Mouse (Mus musculus) kidney, embryonic 15.5 days (tissue): ENCODE measurements around the gene U2af2. TPM values are rescaled to one million over a fixed set of nuclear protein-coding genes. Genes with fewer than 3 reads are reported as not detected.
A peak's percentile ranks its signal among the peaks of the same experiment; 100 is the strongest.

Source experiments
- ATAC-seq: fragments of 200-750 bp; cut with Nextera tagmentation; replicated peaks from 2 replicates; pipeline ENCODE4 v1.8.0; 2017; ENCODE audit warnings: moderate TSS enrichment; ENCODE audit not compliant: low FRiP score
- H3K27ac ChIP-seq: fragments of 300-500 bp; sonication (generic); 2 replicates; pipeline ENCODE4 v1.5.1; 2015; ENCODE audit warnings: mild to moderate bottlenecking, inconsistent platforms
- H3K27me3 ChIP-seq: fragments of 300-500 bp; sonication (generic); 2 replicates; pipeline ENCODE4 v1.6.1; 2015; ENCODE audit warnings: inconsistent platforms
- H3K36me3 ChIP-seq: fragments of 300-500 bp; sonication (generic); 2 replicates; pipeline ENCODE4 v1.6.1; 2015; ENCODE audit warnings: inconsistent platforms
- H3K4me1 ChIP-seq: fragments of 300-500 bp; sonication (generic); 2 replicates; pipeline ENCODE4 v1.6.1; 2015; ENCODE audit warnings: inconsistent platforms
- H3K4me2 ChIP-seq: fragments of 300-500 bp; sonication (generic); 2 replicates; pipeline ENCODE4 v1.6.1; 2015; ENCODE audit warnings: moderate library complexity, mild to moderate bottlenecking, inconsistent platforms
- H3K4me3 ChIP-seq: fragments of 300-500 bp; sonication (generic); replicated peaks from 2 replicates; pipeline ENCODE4 v1.5.1; 2015; ENCODE audit warnings: mild to moderate bottlenecking, inconsistent platforms
- H3K9ac ChIP-seq: fragments of 300-500 bp; sonication (generic); 2 replicates; pipeline ENCODE4 v1.6.1; 2015; ENCODE audit warnings: mild to moderate bottlenecking, inconsistent platforms
- H3K9me3 ChIP-seq: fragments of 300-500 bp; sonication (generic); replicated peaks from 2 replicates; pipeline ENCODE4 v1.6.1; 2016; ENCODE audit warnings: inconsistent platforms
- WGBS: fragments of 180-500 bp; shearing (Covaris S2); methylation state at CpG from one replicate; pipeline ENCODE4 v1.1.7; 2015; ENCODE audit warnings: mixed read lengths; 5-methylcytosine and 5-hydroxymethylcytosine counted together
- polyA plus RNA-seq: library from polyadenylated mRNA; unstranded; fragments of >200 nt; fragmentation: Nextera tagmentation; extraction: Ambion mirVana; gene quantifications from 2 replicates; pipeline ENCODE4 v1.2.1, GENCODE M21; 2015

The U2af2 gene
- polyA plus RNA-seq, 1 experiment from 2014 or later, result 145 TPM

DNA sequence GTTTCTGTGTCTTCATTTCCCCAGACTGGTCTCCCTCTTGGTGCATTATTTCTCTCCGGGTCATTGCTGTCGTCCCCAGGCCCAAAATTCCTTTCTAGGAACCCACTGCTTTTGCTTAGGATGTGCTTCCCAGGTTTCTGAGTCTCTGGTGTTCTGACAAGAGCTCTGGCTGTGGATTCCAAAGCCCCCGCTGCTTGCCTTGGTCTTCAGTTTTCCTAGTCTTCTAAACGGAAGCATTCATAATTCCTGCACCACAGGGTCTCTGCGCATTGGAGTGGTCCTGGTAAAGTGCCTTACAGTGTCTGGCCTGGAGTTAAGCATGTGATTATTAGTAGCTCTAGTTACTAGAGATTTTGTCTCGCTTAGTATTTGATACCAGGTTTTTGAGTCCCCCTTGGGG lies 18.9 kb downstream of the U2af2 start:
- Histone ChIP-seq H3K4me1 (peaks cover 24% of the 10 kb centered on the region), H3K9me3 (no peaks in the 10 kb centered on the region), H3K4me2 (peak overlapping the region; percentile 76), H3K9ac (peak overlapping the region; percentile 98), H3K27me3 (no peaks in the 10 kb centered on the region), H3K27ac (peak overlapping the region; percentile 96), H3K36me3 (peaks cover 69% of the 10 kb centered on the region), H3K4me3 (peak overlapping the region; percentile 99)
- ATAC-seq, result no peak
- 16% methylated on average over 6 of the region's 6 CpGs for WGBS

DNA sequence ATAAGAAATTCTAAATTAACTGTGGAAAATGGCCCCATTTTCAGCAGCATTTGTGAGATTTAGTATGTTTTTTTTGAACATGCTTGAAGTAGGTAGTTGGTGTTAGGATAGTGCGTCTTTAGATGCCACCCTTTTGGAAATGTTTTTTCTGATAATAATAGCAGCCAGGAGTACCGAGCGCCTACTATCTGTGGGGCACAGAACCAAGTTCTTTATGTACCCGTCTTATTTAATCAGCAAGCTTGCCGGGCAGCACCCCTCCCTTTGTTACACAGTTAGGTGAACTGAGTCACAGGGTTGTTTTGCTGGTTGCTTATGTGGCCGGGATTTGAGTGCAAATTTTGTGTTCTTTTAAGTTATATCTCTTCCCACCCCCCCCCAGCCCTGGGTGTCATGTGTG lies 19.3 kb downstream of the U2af2 start:
- H3K4me3 ChIP-seq, result peak overlapping the region; percentile 99
- H3K4me2 ChIP-seq, result peak overlapping the region; percentile 76
- peak overlapping the region; percentile 98 for H3K9ac ChIP-seq
- 67% methylated on average over 6 of the region's 6 CpGs for WGBS
- peaks cover 24% of the 10 kb centered on the region for H3K4me1 ChIP-seq
- no peaks in the 10 kb centered on the region for H3K27me3 ChIP-seq
- H3K27ac ChIP-seq, result 0 out of 2 replicates have a peak overlapping the region, but pooled peaks have one; percentile 96
- ATAC-seq, result no peak
- no peaks in the 10 kb centered on the region for H3K9me3 ChIP-seq
- peaks cover 70% of the 10 kb centered on the region for H3K36me3 ChIP-seq

DNA sequence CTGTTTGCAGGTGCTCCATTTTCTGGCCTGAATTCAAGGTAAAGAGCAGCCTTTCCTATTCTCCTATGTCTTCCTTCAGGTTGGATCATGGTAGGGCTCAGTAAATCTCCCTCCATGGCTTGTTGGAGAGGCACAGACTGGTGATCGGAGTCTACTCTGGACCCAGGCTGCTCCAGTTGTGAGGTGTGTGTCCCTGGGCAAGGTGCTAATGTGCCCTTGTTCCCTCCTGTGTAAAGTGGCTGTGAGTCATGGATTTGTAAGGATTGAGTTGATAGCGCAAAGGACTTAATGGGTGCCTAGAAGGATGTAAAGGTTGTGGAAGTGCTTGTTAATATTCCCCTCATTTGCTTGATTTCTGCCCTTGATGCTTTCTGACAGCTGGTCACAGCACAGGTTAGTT lies 20.0 kb downstream of the U2af2 start:
- H3K4me1 ChIP-seq, result peaks cover 26% of the 10 kb centered on the region

DNA sequence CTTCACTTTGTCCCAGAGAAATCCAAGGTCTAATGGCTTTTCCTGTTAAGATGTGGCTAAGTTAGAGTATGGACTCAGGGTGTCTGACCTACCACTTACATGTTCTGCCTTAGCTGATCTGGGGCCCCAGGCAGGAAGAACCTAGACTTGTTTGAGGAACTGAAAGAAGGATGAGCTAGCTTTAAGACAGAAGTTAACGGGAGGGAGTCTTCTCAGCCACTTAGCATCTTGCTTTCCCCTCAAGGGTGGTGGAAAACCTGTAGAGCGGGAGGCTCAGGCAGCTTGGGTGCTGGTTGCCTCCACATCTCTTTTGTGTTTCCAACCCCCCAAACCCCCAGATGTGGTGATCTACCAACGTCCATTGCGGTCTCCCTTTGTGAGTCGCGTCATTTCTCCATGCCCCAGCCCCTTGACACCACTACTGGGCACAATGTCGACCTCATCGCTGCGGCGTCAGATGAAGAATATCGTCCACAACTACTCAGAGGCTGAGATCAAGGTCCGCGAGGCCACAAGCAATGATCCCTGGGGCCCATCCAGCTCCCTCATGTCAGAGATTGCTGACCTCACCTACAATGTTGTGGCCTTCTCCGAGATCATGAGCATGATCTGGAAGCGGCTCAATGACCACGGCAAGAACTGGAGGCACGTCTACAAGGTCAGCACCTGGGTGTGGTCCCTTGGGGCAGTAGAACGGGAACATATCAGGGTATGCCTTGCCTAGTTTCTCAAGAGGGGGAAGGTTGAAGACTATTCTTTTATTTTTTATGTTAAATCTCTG lies 21.6 kb downstream of the U2af2 start:
- 88% methylated on average over 18 of the region's 18 CpGs for WGBS
- no peak for ATAC-seq
- Histone ChIP-seq H3K36me3 (peaks cover 61% of the 10 kb centered on the region), H3K4me1 (peaks cover 30% of the 10 kb centered on the region), H3K4me2 (no peak overlapping the region), H3K9me3 (no peaks in the 10 kb centered on the region), H3K9ac (no peak overlapping the region), H3K4me3 (no peak overlapping the region), H3K27ac (no peak overlapping the region), H3K27me3 (no peaks in the 10 kb centered on the region)

More for the DNA sequence above, 20.0 kb downstream of the U2af2 start:
- no peak overlapping the region for H3K9ac ChIP-seq
- peak overlapping the region; percentile 76; the same call in 1 of the 2 replicates for H3K4me2 ChIP-seq
- no peaks in the 10 kb centered on the region for H3K9me3 ChIP-seq
- H3K36me3 ChIP-seq, result peaks cover 67% of the 10 kb centered on the region
- no peak overlapping the region for H3K4me3 ChIP-seq
- H3K27me3 ChIP-seq, result no peaks in the 10 kb centered on the region
- ATAC-seq, result no peak
- 96% methylated on average over 2 of the region's 2 CpGs for WGBS
- H3K27ac ChIP-seq, result no peak overlapping the region

DNA sequence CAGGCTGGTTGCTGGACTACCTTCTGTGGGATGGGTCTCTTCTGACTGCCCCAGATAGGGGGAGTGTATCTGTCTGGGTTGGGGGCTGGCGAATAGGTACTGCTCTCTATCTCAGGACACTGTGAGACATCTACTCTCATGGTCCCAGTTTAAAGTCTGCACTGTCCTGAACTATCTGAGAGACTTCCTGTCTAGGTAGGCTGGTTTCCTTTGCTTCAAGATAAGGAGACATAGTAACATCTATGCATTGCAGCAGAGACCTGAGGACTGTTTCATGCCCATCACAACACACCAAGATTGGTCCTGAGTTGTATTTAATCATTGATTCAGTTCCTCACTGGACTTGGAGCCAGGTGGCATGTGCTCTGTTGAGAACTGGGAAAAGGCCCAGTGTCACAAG lies 23.6 kb downstream of the U2af2 start:
- ATAC-seq, result no peak
- H3K27me3 ChIP-seq, result no peaks in the 10 kb centered on the region
- no peaks in the 10 kb centered on the region for H3K9me3 ChIP-seq
- H3K9ac ChIP-seq, result no peak overlapping the region
- H3K27ac ChIP-seq, result no peak overlapping the region
- no peak overlapping the region for H3K4me2 ChIP-seq
- 94% methylated on average over 1 of the region's 1 CpGs for WGBS
- no peak overlapping the region for H3K4me3 ChIP-seq
- H3K4me1 ChIP-seq, result peaks cover 30% of the 10 kb centered on the region
- peaks cover 70% of the 10 kb centered on the region for H3K36me3 ChIP-seq

DNA sequence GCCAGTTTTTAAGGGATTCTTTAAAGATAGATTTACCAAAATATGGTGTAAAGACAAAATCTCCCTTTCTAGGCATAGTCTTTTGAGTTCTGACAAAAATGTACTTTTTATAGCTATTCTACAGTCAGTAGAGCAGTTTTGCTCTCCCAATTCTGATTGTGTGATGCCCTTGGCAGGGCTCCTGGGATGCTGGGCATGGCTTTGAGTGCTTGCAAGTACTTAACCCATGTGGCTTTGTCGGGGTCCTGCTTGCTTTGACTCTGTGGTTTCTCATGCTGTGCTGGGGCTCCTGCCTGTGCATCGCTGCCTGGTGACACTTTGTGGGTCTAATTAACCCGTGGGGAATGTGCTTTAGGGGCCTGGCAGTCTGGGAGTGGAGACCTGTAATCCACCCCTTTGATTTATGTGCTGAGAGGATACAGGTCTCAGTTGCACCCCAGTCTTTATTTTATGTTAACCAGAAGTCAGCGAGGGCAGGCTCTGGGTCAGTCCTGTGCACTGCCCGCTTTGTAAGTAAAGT lies 25.0 kb downstream of the U2af2 start:
- 40% methylated on average over 5 of the region's 5 CpGs for WGBS
- no peaks in the 10 kb centered on the region for H3K9me3 ChIP-seq
- no peak overlapping the region for H3K4me3 ChIP-seq
- H3K9ac ChIP-seq, result no peak overlapping the region
- H3K27me3 ChIP-seq, result no peaks in the 10 kb centered on the region
- peaks cover 16% of the 10 kb centered on the region for H3K4me1 ChIP-seq
- no peak overlapping the region for H3K4me2 ChIP-seq
- H3K36me3 ChIP-seq, result peaks cover 83% of the 10 kb centered on the region
- no peak for ATAC-seq
- no peak overlapping the region for H3K27ac ChIP-seq

DNA sequence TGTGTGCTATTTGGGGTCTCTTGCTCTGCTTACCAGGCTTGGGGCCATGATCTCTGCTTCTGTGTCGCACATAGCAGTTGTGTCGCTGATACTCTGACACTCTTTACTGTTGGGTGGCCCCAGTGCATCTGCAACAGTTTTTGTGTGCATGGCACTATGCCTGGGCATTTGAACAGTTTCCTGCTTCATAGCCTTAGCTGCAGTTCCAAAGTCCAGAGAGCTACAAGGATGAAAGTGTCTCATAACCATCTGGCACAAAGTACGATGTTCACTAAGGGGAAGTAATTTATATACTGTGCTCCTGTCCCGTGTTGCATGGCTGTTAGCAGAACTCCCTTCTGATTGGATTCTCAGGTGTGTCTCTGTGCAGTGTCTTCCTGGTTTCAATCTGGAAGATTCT lies 25.9 kb downstream of the U2af2 start:
- no peak overlapping the region for H3K4me2 ChIP-seq
- H3K4me1 ChIP-seq, result peaks cover 14% of the 10 kb centered on the region; the same call in 1 of the 2 replicates
- no peaks in the 10 kb centered on the region for H3K27me3 ChIP-seq
- no peak overlapping the region for H3K27ac ChIP-seq
- H3K9me3 ChIP-seq, result no peaks in the 10 kb centered on the region
- peaks cover 89% of the 10 kb centered on the region for H3K36me3 ChIP-seq
- H3K9ac ChIP-seq, result no peak overlapping the region
- no peak overlapping the region for H3K4me3 ChIP-seq
- 83% methylated on average over 4 of the region's 4 CpGs for WGBS
- no peak for ATAC-seq

DNA sequence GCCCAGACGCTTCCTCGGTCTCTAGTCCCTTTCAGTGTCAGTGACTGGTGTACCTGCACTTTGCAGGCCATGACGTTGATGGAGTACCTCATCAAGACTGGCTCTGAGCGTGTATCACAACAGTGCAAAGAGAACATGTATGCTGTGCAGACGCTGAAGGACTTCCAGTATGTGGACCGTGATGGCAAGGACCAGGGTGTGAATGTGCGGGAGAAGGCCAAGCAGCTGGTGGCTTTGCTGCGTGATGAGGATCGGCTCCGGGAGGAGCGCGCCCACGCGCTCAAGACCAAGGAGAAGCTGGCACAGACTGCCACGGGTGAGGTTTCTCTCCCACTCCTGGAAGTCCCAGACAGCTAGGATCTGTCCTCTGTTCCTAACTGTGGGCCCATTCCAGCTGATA lies 27.9 kb downstream of the U2af2 start:
- 93% methylated on average over 15 of the region's 15 CpGs for WGBS
- H3K9ac ChIP-seq, result no peak overlapping the region
- no peaks in the 10 kb centered on the region for H3K27me3 ChIP-seq
- no peak overlapping the region for H3K4me2 ChIP-seq
- H3K4me1 ChIP-seq, result peaks cover 5% of the 10 kb centered on the region; the same call in 1 of the 2 replicates
- no peaks in the 10 kb centered on the region for H3K9me3 ChIP-seq
- H3K4me3 ChIP-seq, result no peak overlapping the region
- no peak for ATAC-seq
- H3K27ac ChIP-seq, result no peak overlapping the region
- peaks cover 89% of the 10 kb centered on the region for H3K36me3 ChIP-seq

DNA sequence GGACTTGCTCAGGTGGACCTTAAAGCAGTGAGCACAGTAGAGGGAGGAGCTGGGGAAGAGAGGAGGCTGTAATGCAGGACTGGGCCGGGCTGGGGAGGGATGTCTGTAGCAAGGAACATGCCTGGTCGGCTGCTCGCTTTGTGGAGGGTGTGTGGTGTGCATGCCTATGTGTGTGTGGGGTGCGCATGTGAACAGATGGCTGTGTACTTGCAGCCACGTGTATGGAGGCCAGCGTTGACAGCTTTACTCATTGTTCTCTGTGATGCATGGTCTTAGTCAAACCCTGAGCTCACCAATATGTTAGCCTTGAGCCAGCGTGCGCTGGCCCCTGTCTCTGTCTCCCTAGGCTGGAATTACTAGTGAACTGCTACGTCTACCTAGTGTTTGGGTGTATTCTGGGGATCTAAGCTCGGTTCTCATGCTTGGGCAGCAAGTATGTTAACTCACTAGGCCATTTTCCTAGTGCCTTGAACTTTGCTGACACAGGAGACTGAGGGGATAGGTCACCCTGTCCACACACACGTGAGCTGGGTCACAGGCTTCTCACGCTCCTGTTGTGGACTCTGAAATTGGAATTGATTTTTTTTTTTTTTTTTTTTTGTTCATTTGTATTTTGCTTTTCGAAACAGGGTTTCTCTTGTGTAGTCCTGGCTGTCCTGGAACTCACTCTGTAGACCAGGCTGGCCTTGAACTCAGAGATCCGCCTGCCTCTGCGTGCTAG lies 29.2 kb downstream of the U2af2 start:
- no peaks in the 10 kb centered on the region for H3K9me3 ChIP-seq
- 92% methylated on average over 15 of the region's 15 CpGs for WGBS
- ATAC-seq, result no peak
- peaks cover 5% of the 10 kb centered on the region; the same call in 1 of the 2 replicates for H3K4me1 ChIP-seq
- no peak overlapping the region for H3K27ac ChIP-seq
- H3K9ac ChIP-seq, result no peak overlapping the region
- no peak overlapping the region for H3K4me3 ChIP-seq
- H3K4me2 ChIP-seq, result no peak overlapping the region
- H3K27me3 ChIP-seq, result no peaks in the 10 kb centered on the region
- peaks cover 89% of the 10 kb centered on the region for H3K36me3 ChIP-seq

DNA sequence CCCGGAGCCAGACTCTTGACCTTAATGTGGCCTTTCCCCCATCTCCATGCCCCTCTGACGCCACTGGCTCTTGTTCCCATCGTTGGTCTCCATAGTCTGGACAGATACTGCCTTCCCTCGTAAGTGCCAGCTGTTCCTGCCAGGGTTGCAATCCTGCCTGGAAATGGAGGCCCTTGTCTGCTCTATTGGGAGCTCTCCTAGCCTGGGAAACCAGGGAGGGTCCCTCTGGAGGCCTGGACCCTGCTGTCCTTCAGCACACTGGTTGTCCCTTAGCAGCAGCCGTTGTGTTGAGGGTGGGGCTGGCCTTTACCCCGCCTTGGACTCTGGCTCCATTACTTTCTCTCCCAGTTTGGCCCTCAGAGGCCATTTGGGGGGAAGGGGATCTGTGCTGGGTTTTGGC lies 30.4 kb downstream of the U2af2 start:
- Histone ChIP-seq H3K9me3 (no peaks in the 10 kb centered on the region), H3K27me3 (no peaks in the 10 kb centered on the region), H3K4me1 (no peaks in the 10 kb centered on the region), H3K27ac (no peak overlapping the region), H3K36me3 (peaks cover 93% of the 10 kb centered on the region), H3K4me3 (no peak overlapping the region), H3K4me2 (no peak overlapping the region), H3K9ac (no peak overlapping the region)
- WGBS, result 79% methylated on average over 6 of the region's 6 CpGs
- ATAC-seq, result no peak

DNA sequence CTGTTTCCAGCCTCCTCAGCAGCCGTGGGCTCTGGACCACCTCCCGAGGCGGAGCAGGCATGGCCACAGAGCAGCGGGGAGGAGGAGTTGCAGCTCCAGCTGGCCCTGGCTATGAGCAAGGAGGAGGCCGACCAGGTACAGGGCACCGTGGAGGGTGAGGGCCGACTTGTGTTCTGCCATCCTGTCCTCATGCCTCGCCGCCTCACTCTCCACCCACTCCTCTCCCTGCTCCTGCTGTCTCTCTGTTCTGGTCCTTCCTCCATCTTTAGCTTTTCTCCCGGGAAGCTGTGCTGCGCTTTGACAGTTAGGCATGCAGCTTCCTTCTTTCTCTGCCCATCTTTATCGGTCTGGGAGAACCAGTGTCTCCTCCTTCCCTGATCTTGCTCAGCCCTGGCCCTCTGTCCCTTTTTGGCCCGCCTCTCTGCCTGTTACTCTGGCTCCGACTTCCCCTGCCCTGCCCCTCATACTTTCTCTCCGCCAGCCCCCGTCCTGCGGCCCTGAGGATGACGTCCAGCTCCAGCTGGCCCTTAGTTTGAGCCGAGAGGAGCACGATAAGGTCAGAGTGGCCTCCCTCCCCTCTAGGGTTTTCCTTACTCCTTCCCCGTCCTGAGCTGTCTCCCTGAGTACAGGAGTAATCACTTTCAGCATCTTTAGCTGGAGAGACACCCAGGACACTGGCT lies 31.0 kb downstream of the U2af2 start:
- WGBS, result 76% methylated on average over 21 of the region's 21 CpGs
- no peak overlapping the region for H3K4me2 ChIP-seq
- no peak overlapping the region for H3K9ac ChIP-seq
- H3K4me1 ChIP-seq, result no peaks in the 10 kb centered on the region
- no peak overlapping the region for H3K4me3 ChIP-seq
- no peaks in the 10 kb centered on the region for H3K27me3 ChIP-seq
- peaks cover 96% of the 10 kb centered on the region for H3K36me3 ChIP-seq
- ATAC-seq, result no peak
- H3K27ac ChIP-seq, result no peak overlapping the region
- no peaks in the 10 kb centered on the region for H3K9me3 ChIP-seq

DNA sequence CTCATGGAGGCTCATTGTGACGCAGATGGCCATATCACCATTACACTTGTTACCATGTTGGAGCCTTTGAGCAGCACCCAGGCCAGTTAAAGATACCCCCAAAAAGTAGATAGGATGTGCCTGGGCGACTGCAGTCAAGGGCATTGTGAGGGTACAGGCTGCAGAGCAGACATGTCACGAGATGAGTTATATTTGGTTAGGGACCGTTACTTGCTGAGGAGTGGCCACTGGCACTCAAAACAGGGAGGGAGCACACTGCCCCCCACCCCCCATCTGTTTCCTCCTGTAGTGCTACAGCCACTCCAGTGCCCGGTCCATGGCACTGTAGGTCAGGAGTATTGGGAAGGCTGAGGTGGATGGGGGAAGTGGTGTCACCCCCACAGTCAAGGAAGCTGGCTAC lies 36.8 kb downstream of the U2af2 start:
- no peaks in the 10 kb centered on the region for H3K27me3 ChIP-seq
- WGBS, result 90% methylated on average over 5 of the region's 5 CpGs
- H3K36me3 ChIP-seq, result peaks cover 55% of the 10 kb centered on the region
- no peaks in the 10 kb centered on the region for H3K9me3 ChIP-seq
- no peak overlapping the region for H3K4me3 ChIP-seq
- no peak overlapping the region for H3K27ac ChIP-seq
- no peak for ATAC-seq
- H3K4me2 ChIP-seq, result no peak overlapping the region
- no peaks in the 10 kb centered on the region for H3K4me1 ChIP-seq
- H3K9ac ChIP-seq, result no peak overlapping the region
